Mouse (Mus musculus) testis, adult 2 months (tissue): ENCODE results near the gene Dohh. TPM values are rescaled to one million over a fixed set of nuclear protein-coding genes. Genes with fewer than 3 reads are reported as not detected.

Experiments used
- H3K27ac ChIP-seq: fragments of 200-500 bp; 2 replicates; pipeline ENCODE4 v1.5.1; 2012; ENCODE audit warnings: low read depth, low read length; ENCODE audit not compliant: control insufficient read depth, insufficient read depth
- H3K27me3 ChIP-seq: fragments of 200-500 bp; 2 replicates; pipeline ENCODE4 v1.6.1; 2012; ENCODE audit warnings: mild to moderate bottlenecking, low read length, moderate library complexity; ENCODE audit not compliant: control insufficient read depth, insufficient read depth
- H3K36me3 ChIP-seq: fragments of 200-500 bp; 2 replicates; pipeline ENCODE4 v1.6.1; 2012; ENCODE audit warnings: mild to moderate bottlenecking, low read length; ENCODE audit not compliant: control insufficient read depth, insufficient read depth
- H3K4me1 ChIP-seq: fragments of 200-500 bp; 2 replicates; pipeline ENCODE4 v1.6.1; 2012; ENCODE audit warnings: low read length; ENCODE audit not compliant: control insufficient read depth, insufficient read depth
- H3K4me3 ChIP-seq: fragments of 200-500 bp; 2 replicates; pipeline ENCODE4 v1.5.1; 2012; ENCODE audit warnings: low read depth, mild to moderate bottlenecking, low read length, moderate library complexity, mixed read lengths; ENCODE audit not compliant: control insufficient read depth
- CTCF ChIP-seq: fragments of 200-500 bp; IDR thresholded peaks from 2 replicates; pipeline ENCODE4 v1.5.1; 2012; ENCODE audit warnings: low read depth, mild to moderate bottlenecking, inconsistent platforms, low read length, moderate library complexity; ENCODE audit not compliant: control insufficient read depth, insufficient read depth, insufficient replicate concordance
- POLR2A ChIP-seq: fragments of 200-500 bp; IDR thresholded peaks from 2 replicates; pipeline ENCODE4 v1.6.1; 2012; ENCODE audit warnings: low read depth, mild to moderate bottlenecking, inconsistent platforms, low read length, moderate library complexity; ENCODE audit not compliant: control insufficient read depth
- polyA plus RNA-seq: library from polyadenylated mRNA; depleted of rRNA; stranded (reverse); fragments of >200 nt; gene quantifications from 2 replicates; pipeline ENCODE4 v1.2.3, GENCODE M21; 2012; rRNA removed

Dohh gene
- polyA plus RNA-seq, 1 experiment = 38.5 TPM

DNA sequence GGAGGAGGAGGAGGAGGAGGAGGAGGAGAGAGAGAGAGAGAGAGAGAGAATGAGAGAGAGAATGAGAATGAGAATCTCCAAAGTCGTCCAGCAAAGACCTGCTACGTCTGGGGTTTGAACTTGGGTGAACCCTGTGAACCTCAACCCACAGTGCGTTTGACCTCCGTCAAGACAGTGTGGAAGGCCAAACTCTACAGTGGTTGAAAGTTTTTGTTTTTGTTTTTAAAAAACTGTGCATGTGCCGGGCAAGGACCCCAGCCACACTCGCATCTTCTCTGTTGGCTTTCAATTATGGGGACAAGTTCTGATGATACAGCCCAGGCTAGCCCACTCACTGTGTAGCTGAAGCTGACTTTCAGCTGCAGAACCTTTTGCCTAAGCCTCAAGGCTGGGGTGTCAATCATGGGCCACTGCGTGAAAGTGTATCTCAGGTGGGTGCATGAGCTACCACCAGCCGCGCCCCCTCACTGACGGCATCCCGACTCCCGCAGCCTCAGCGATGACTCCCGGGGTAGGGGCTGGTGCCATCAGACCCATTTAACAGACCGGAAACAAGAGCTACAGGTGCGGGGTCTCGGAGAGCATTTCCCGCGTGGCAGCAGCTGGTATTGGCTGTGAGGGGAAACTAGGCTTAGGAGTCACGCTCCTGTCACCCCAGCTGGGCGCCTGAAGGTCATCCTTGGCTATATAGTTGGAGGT, 48.1 kb downstream of the Dohh start:
- no peaks in the 10 kb centered on the region for H3K36me3 ChIP-seq
- H3K27ac ChIP-seq = peak overlapping the region; percentile 10; the same call in 1 of the 2 replicates
- no peaks in the 10 kb centered on the region for H3K27me3 ChIP-seq
- H3K4me3 ChIP-seq = peak overlapping the region; percentile 28
- peaks cover 37% of the 10 kb centered on the region for H3K4me1 ChIP-seq
- no peak for TF ChIP-seq CTCF
- TF ChIP-seq POLR2A = no peak

DNA sequence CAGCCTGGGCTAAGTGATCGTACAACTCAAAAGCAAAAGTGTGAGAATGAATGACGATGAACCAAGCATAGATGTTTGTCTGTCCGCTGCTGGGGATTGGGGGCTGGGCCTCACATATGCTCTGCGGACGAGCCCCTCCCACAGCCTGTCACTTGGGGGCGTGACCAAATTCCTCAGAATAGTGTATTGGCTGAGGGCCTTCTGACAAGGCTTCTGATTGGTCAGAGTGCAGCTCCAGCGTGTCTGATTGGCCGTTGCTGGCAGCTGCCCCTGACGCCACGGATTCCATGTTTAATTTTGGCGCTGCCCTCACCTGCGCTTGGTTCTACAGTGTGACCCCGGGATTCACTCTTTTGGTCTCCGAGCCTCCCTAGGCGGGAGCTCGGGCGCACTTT, 48.6 kb downstream of the Dohh start:
- H3K27ac ChIP-seq = peak overlapping the region; percentile 79

DNA sequence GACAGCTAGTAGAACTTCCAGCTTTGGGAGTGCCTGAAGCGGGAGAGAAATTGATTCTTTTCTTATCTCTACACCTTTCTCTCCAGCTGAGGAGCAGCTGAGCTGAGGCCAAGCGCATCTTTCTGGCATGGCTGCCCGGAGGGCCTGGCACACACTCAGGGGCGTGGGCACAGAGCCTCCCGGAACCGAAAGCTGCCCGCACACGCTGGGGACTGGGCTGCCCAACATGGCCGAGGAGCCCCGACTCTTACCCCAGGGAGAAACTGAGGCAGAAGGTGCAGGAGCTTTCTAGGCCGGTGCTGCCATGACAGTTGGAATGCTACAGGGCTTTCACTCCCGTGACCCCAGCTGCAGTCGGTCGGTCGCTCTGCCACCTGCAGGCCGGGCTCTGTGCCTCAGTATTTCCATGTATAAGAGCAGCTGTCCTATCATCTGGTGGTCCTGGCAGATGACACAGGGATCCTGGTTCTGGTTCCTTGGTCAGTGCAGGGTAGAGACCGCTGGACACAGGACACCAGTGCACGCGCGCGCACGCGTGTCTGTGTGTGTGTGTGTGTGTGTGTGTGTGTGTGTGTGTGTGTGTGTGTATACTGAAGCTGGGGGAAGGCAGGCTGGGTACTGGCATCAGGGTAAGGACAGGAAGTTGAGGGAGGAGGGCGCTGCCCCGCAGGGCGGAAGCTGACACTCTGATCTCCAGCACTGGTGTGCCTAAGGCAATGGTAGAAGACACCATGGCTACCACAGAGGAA, 49.5 kb downstream of the Dohh start:
- Histone ChIP-seq H3K36me3 (no peaks in the 10 kb centered on the region), H3K4me1 (peaks cover 35% of the 10 kb centered on the region), H3K4me3 (no peak overlapping the region; the same call in 1 of the 2 replicates), H3K27me3 (no peaks in the 10 kb centered on the region), H3K27ac (peak overlapping the region; percentile 79)
- TF ChIP-seq CTCF (no peak), POLR2A (no peak)

More for the DNA sequence above, 48.6 kb downstream of the Dohh start:
- Histone ChIP-seq H3K36me3 (no peaks in the 10 kb centered on the region), H3K27me3 (no peaks in the 10 kb centered on the region), H3K4me1 (peaks cover 35% of the 10 kb centered on the region), H3K4me3 (peak overlapping the region; percentile 46)
- TF ChIP-seq POLR2A (no peak), CTCF (no peak)

- Histone ChIP-seq H3K27me3 (no peaks in the 10 kb centered on the region), H3K36me3 (no peaks in the 10 kb centered on the region), H3K27ac (peak overlapping the region; percentile 79)
Observed at GRCm38 (mm10) chr10:81434361-81435263, 50.4 kb downstream of the Dohh start.

DNA sequence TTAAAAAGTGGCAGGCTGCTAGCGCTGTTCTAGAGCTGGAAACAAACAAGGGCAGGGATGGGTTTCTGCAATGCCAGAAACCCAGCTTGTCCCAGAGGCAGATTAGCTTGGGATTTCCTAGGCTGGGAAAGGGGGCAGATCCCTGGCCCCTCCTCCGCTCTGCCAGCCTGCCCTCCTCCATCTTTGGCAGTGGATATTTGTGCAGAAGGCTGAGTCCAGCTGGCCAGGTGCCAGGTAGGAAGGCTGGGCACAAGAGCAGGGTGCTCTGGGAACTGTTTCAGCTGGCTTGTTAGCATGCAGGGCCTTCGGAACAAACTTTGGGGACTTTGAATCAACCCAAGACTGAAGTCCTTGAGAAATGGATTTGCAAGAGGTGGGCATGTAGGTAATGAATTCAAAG, 51.2 kb downstream of the Dohh start:
- Histone ChIP-seq H3K27me3 (no peaks in the 10 kb centered on the region), H3K27ac (no peak overlapping the region; the same call in 1 of the 2 replicates), H3K4me1 (peaks cover 33% of the 10 kb centered on the region), H3K4me3 (no peak overlapping the region), H3K36me3 (no peaks in the 10 kb centered on the region)
- TF ChIP-seq CTCF = no peak

More at GRCm38 (mm10) chr10:81434361-81435263, 50.4 kb downstream of the Dohh start:
- no peak overlapping the region for H3K4me3 ChIP-seq
- no peak for TF ChIP-seq POLR2A
- no peak for TF ChIP-seq CTCF
- peaks cover 34% of the 10 kb centered on the region for H3K4me1 ChIP-seq

Other genes with a start within 250 kb of the Dohh start
- 5.6 and 6.0 TPM in 2 replicates for gene Zbtb7a, start 249.2 kb upstream of the Dohh start, polyA plus RNA-seq
- gene Pias4, start 216.5 kb upstream of the Dohh start, polyA plus RNA-seq = 164 and 184 TPM in 2 replicates
- 1,507 and 1,673 TPM in 2 replicates for gene Eef2, start 207.8 kb upstream of the Dohh start, polyA plus RNA-seq
- gene Dapk3, start 201.4 kb upstream of the Dohh start, polyA plus RNA-seq = 52.6 and 61.6 TPM in 2 replicates
- gene 4930442H23Rik, start 200.6 kb upstream of the Dohh start, polyA plus RNA-seq = 1.4 and 1.8 TPM in 2 replicates
- gene Nmrk2, start 182.4 kb upstream of the Dohh start, polyA plus RNA-seq = not detected in 2 replicates
- gene Atcay, start 153.6 kb upstream of the Dohh start, polyA plus RNA-seq = 0.25 and 0.26 TPM in 2 replicates
- gene Zfr2, start 151.3 kb upstream of the Dohh start, polyA plus RNA-seq = 11.6 and 12.5 TPM in 2 replicates
- gene Matk, start 131.5 kb upstream of the Dohh start, polyA plus RNA-seq = 3.0 and 3.5 TPM in 2 replicates
- 181 and 261 TPM in 2 replicates for gene Mrpl54, start 117.5 kb upstream of the Dohh start, polyA plus RNA-seq
- gene Apba3, start 117.5 kb upstream of the Dohh start, polyA plus RNA-seq = 53.5 and 77.2 TPM in 2 replicates
- 0.56 and 0.99 TPM in 2 replicates for gene Tjp3, start 92.8 kb upstream of the Dohh start, polyA plus RNA-seq
- 10.1 and 10.4 TPM in 2 replicates for gene Pip5k1c, start 91.5 kb upstream of the Dohh start, polyA plus RNA-seq
- gene Cactin, start 63.3 kb upstream of the Dohh start, polyA plus RNA-seq = 13.4 and 16.5 TPM in 2 replicates
- 0.47 and 0.91 TPM in 2 replicates for gene Tbxa2r, start 55.7 kb upstream of the Dohh start, polyA plus RNA-seq
- gene Gipc3, start 41.2 kb upstream of the Dohh start, polyA plus RNA-seq = 3.3 and 4.1 TPM in 2 replicates
- gene Hmg20b, start 33.9 kb upstream of the Dohh start, polyA plus RNA-seq = 23.0 and 27.7 TPM in 2 replicates
- 33.1 and 39.7 TPM in 2 replicates for gene Mfsd12, start 26.9 kb upstream of the Dohh start, polyA plus RNA-seq
- 273 and 296 TPM in 2 replicates for gene 4930404N11Rik, start 18.6 kb upstream of the Dohh start, polyA plus RNA-seq
- 161 and 178 TPM in 2 replicates for gene Fzr1, start 5.9 kb upstream of the Dohh start, polyA plus RNA-seq
- gene Gm48551, start within 50 bp of the Dohh start, polyA plus RNA-seq = 1.2 and 1.6 TPM in 2 replicates
- 0.65 TPM in 1 of 2 replicates, not detected in the other for gene Gm48552, start 4.6 kb downstream of the Dohh start, polyA plus RNA-seq
- gene Smim24, start 8.6 kb downstream of the Dohh start, polyA plus RNA-seq = 3,568 and 3,612 TPM in 2 replicates
- gene Nfic, start 71.2 kb downstream of the Dohh start, polyA plus RNA-seq = 9.8 and 9.9 TPM in 2 replicates
- 147 and 163 TPM in 2 replicates for gene Celf5, start 98.3 kb downstream of the Dohh start, polyA plus RNA-seq
- 70.4 and 71.3 TPM in 2 replicates for gene Ncln, start 112.0 kb downstream of the Dohh start, polyA plus RNA-seq
- gene S1pr4, start 115.7 kb downstream of the Dohh start, polyA plus RNA-seq = 0.04 and 0.13 TPM in 2 replicates
- gene Gna15, start 139.8 kb downstream of the Dohh start, polyA plus RNA-seq = 1.0 and 1.2 TPM in 2 replicates
- gene Gna11, start 160.8 kb downstream of the Dohh start, polyA plus RNA-seq = 26.3 and 28.9 TPM in 2 replicates
- 154 and 172 TPM in 2 replicates for gene Aes, start 175.1 kb downstream of the Dohh start, polyA plus RNA-seq
- 19.0 and 22.1 TPM in 2 replicates for gene Tle2, start 190.1 kb downstream of the Dohh start, polyA plus RNA-seq
- 16.5 and 16.9 TPM in 2 replicates for gene Tle6, start 216.6 kb downstream of the Dohh start, polyA plus RNA-seq
- 0.47 and 0.68 TPM in 2 replicates for gene BC025920, start 221.8 kb downstream of the Dohh start, polyA plus RNA-seq
- gene Sirt6, start 243.4 kb downstream of the Dohh start, polyA plus RNA-seq = 6.7 and 7.2 TPM in 2 replicates
- gene Ankrd24, start 244.1 kb downstream of the Dohh start, polyA plus RNA-seq = 17.3 and 20.4 TPM in 2 replicates